Mouse (Mus musculus) left cerebral cortex, postnatal 25 days (tissue): ENCODE measurements around the gene Asprv1. TPM values are rescaled to one million over a fixed set of nuclear protein-coding genes. Genes with fewer than 3 reads are reported as not detected.
A peak's percentile ranks its signal among the peaks of the same experiment; 100 is the strongest.

ENCODE experiments used
- DNase-seq, 2 experiments: peaks; one replicate each; pipeline ENCODE4 v3.0.0; 2022; ENCODE audit warnings: low spot score in 2 of 2, mixed read lengths in 1 of 2
- intact Hi-C: fragments of 180-260 bp; cut with DNase I; formaldehyde crosslinking; loops from one replicate; pipeline ENCODE4 v1.15.1; 2025
- total RNA-seq, 2 experiments: library from RNA; stranded (reverse); gene quantifications; 2 replicates each; pipeline ENCODE4 v1.2.3; 2021

Gene Asprv1
- total RNA-seq, 2 experiments from 2014 or later = 1.1 to 2.3 TPM

GRCm38 (mm10) chr6:86658501-86658900 is 30.5 kb downstream of the Asprv1 start:
- intact Hi-C loops = no loop called here
- DNase-seq = no peak

DNA sequence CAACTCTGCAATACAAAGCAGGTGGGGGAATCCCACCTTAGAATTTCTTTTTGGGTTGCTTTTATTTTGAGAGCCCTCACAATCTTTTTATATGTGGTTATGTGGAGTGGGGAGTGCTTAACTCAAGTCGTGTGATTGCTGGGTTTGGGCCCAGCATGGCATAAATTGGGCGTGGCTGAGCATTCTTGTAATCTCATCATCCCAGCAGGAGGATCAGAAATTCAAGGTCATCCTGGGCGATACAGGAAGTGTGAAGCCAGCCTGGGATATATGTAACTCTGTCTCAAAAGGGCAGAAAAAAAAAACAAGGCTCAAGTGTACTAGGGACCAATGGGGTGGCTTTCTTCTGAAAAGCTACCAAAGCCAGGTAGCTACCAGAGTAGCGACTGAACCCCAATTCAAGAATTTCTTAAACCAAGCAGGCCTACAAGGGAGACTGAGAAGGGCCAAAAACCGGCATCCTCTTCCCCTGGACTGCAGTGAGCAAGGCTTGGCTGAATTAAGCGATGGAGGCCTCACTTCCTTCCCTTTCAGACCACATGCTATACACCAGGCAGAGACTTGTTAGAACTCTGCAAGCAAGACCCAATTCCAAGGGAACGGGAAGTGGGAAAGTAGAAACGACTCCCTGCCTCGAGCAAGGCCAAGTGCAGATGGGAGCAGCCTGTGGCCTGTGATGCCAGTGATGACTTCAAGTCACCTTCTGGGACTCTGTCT is 32.4 kb downstream of the Asprv1 start:
- DNase-seq = no peak
- intact Hi-C loops = no loop called here

- no peak for DNase-seq
- intact Hi-C loops = loop anchor here (5.0 kb wide), 1 partner anchor 118 kb away; no protein-coding TSS in a partner anchor
Observed at GRCm38 (mm10) chr6:86665076-86665475, 37.1 kb downstream of the Asprv1 start.

DNA sequence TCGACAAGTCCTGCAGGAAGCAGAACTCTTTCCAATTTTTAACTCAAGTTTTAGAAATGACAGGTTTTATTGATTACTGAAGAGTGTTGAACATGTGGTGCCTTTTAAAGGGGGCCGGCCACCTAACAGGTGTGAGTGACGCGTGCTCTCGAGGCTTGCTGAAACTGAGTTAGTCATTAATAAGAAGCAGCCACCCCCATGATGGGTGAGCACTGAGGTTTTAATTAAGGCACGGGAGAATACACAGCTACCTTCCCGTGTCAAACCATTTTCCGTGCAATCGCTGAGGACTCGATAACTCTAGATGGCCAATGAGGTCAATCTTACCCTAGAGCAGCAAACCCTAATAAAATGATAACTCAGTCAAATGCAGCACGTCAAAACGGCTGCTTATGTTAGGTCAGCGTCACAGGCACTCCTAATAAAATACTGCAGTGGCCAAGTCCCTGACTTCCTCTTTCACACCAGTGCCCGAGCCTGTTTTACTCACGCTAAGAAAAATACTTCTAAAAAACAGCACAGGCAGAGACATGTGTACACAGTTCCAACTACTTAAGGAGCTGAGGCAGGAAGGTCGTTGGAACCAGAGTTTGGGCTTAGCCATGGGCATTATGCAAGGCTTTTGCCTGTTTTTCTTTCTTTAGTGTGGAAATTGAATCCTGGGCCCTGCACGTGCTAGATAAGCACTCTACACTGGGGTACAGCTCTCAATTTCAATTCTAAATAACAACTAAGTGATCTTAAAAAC is 37.8 kb downstream of the Asprv1 start:
- no peak for DNase-seq
- intact Hi-C loops = loop anchor here (5.0 kb wide), 1 partner anchor 118 kb away; no protein-coding TSS in a partner anchor

GRCm38 (mm10) chr6:86667061-86667460 is 39.1 kb downstream of the Asprv1 start:
- DNase-seq = no peak
- intact Hi-C loops = loop anchor here (5.0 kb wide), 1 partner anchor 120 kb away; no protein-coding TSS in a partner anchor

- intact Hi-C loops = loop anchor here (1.0 to 5.0 kb wide), 2 partner anchors 83 to 121 kb away; no protein-coding TSS in a partner anchor
Observed at GRCm38 (mm10) chr6:86668580-86669239, 40.7 kb downstream of the Asprv1 start, which contains the start of gene Mxd1. Mxd1 (minus strand) TSS chr6:86669161.

DNA sequence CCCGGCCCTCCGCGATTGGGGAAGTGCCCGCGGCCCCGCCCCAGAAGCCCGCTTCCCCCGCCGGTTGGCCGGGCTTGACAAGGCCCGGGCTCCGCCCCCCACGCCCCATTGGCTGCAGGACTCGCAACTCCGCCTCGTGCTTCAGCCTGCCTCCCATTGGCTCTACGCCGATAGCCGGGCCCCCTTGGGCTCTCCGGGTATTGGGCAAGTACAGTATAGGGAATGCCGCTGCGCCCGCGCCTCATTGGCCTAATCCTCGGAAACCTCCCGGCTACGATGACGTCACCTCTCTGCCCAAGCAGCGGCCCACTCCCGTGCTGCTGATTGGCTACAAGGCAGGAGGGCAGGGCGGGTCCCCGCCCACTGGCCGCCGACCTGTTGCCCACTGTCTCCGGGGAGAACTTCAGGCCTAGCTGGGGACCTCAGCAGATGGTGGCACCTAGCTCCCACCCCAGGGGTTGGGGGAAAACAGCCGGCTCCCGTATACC is 41.3 kb downstream of the Asprv1 start:
- intact Hi-C loops = loop anchor here (1.0 to 5.0 kb wide), 2 partner anchors 84 to 122 kb away; no protein-coding TSS in a partner anchor
- DNase-seq = peak; percentile 100

More at GRCm38 (mm10) chr6:86668580-86669239, 40.7 kb downstream of the Asprv1 start, which contains the start of gene Mxd1:
- DNase-seq = no peak

DNA sequence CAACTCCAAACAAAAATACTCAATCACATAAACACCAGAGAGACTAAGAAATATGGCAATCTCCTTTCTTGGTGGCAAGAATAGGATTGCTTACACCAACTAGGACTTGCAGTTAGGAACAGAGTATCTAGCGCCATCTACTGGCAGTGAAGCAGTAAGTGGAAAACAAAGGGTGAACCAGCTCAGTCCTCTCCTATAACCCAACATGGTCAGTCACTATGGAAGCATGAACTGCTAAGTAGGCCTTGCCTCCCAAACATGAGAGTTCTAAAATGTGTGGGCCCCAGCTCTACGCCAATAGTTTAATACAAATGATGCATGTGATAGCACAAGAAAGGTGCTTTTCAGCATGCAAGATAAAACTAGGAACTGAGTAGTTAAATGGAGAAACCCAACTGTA is 42.9 kb downstream of the Asprv1 start:
- DNase-seq = peak; percentile 77 to 83
- intact Hi-C loops = loop anchor here (1.0 to 5.0 kb wide), 3 partner anchors 144 to 214 kb away; partner anchors contain the start of gene Pcbp1

GRCm38 (mm10) chr6:86678341-86678740 is 50.4 kb downstream of the Asprv1 start:
- DNase-seq = no peak
- intact Hi-C loops = no loop called here

Other genes starting within 250 kb of the Asprv1 start
- gene Pcyox1, start 231.0 kb upstream of the Asprv1 start, total RNA-seq = 100 to 1,000 TPM in 1 of 2 experiments, 10 to 100 TPM in 1; 95.3 to 104 TPM
- 100 to 1,000 TPM; 107 to 116 TPM for gene Tia1, start 223.9 kb upstream of the Asprv1 start, total RNA-seq
- not detected for gene Gm44790, start 201.5 kb upstream of the Asprv1 start, total RNA-seq
- gene C87436, start 189.8 kb upstream of the Asprv1 start, total RNA-seq = 10 to 100 TPM; 19.2 to 19.5 TPM
- 100 to 1,000 TPM; 183 to 189 TPM for gene Pcbp1, start 101.8 kb upstream of the Asprv1 start, total RNA-seq
- 10 to 100 TPM; 22.2 to 29.9 TPM for gene Mxd1, start 41.0 kb downstream of the Asprv1 start, total RNA-seq
- gene Snrnp27, start 56.4 kb downstream of the Asprv1 start, total RNA-seq = 10 to 100 TPM; 57.6 to 58.1 TPM
- gene Gmcl1, start 105.2 kb downstream of the Asprv1 start, total RNA-seq = 10 to 100 TPM; 30.7 to 33.9 TPM
- 1 to 10 TPM; 4.2 to 5.9 TPM for gene Anxa4, start 165.4 kb downstream of the Asprv1 start, total RNA-seq
- gene Aak1, start 221.4 kb downstream of the Asprv1 start, total RNA-seq = 100 to 1,000 TPM; 395 to 402 TPM